Mouse (Mus musculus) heart, embryonic 16.5 days (tissue): Measurements from ENCODE around the gene Arid1b. TPM values are rescaled to one million over a fixed set of nuclear protein-coding genes. Genes with fewer than 3 reads are reported as not detected.

Experiments
- ATAC-seq: fragments of 200-750 bp; cut with Nextera tagmentation; replicated peaks from 2 replicates; pipeline ENCODE4 v1.8.0; 2017; ENCODE audit warnings: moderate number of reproducible peaks; ENCODE audit not compliant: insufficient read depth, low FRiP score; ENCODE audit errors: extremely low read depth
- H3K27ac ChIP-seq: fragments of 300-500 bp; sonication (generic); 2 replicates; pipeline ENCODE4 v1.5.1; 2014; ENCODE audit warnings: mild to moderate bottlenecking, low read length, control low read depth, moderate library complexity
- H3K27me3 ChIP-seq: fragments of 300-500 bp; sonication (generic); 2 replicates; pipeline ENCODE4 v1.6.1; 2014; ENCODE audit warnings: low read length, mixed read lengths; ENCODE audit not compliant: control insufficient read depth, insufficient read depth
- H3K36me3 ChIP-seq: fragments of 300-500 bp; sonication (generic); 2 replicates; pipeline ENCODE4 v1.6.1; 2014; ENCODE audit not compliant: control insufficient read depth, insufficient read depth
- H3K4me1 ChIP-seq: fragments of 300-500 bp; sonication (generic); 2 replicates; pipeline ENCODE4 v1.6.1; 2014; ENCODE audit warnings: low read length, mixed read lengths; ENCODE audit not compliant: control insufficient read depth, insufficient read depth
- H3K4me2 ChIP-seq: fragments of 300-500 bp; sonication (generic); 2 replicates; pipeline ENCODE4 v1.6.1; 2014; ENCODE audit warnings: low read depth, mild to moderate bottlenecking, control low read depth, low read length
- H3K4me3 ChIP-seq: fragments of 300-500 bp; sonication (generic); 2 replicates; pipeline ENCODE4 v1.5.1; 2014; ENCODE audit warnings: mild to moderate bottlenecking, control low read depth, low read length
- H3K9ac ChIP-seq: fragments of 300-500 bp; sonication (generic); 2 replicates; pipeline ENCODE4 v1.6.1; 2014; ENCODE audit warnings: low read length, control low read depth
- H3K9me3 ChIP-seq: fragments of 300-500 bp; sonication (generic); replicated peaks from 2 replicates; pipeline ENCODE4 v1.6.1; 2016; ENCODE audit warnings: low read length; ENCODE audit not compliant: control insufficient read depth
- WGBS: fragments of 180-500 bp; shearing (Covaris S2); extraction: QIAGEN DNeasy Blood & Tissue Kit; methylation state at CpG from one replicate; pipeline ENCODE4 v1.1.7; 2014; 5-methylcytosine and 5-hydroxymethylcytosine counted together
- polyA plus RNA-seq: library from polyadenylated mRNA; unstranded; fragments of >200 nt; fragmentation: Nextera tagmentation; extraction: Ambion mirVana; gene quantifications from 2 replicates; pipeline ENCODE4 v1.2.1, GENCODE M21; 2015

The Arid1b gene
- polyA plus RNA-seq, 1 experiment from 2014 or later, result 7.1 TPM

DNA sequence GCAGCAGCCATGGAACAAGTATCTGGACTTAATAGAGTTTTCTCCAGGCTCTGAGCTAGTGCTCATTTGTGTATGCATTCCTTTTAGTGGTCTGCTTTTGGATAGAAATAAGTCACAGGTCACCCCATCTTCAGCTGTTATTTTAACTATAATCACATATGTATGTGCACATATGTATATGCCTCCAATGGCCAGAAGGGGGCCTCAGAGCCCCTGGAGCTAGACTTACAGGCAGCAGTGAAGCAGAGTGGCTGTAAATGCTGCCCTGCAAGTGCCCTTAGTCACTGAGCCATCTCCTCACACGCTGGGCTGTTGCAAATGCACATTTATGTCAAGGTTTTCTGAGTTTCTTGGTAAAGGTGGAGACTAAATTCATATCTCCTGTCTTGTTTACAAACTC lies 337.3 kb downstream of the Arid1b start:
- no peak overlapping the region for H3K4me3 ChIP-seq
- WGBS, result 74% methylated on average over 1 of the region's 1 CpGs
- no peak overlapping the region for H3K27ac ChIP-seq
- H3K4me2 ChIP-seq, result no peak overlapping the region
- H3K4me1 ChIP-seq, result peaks cover 8% of the 10 kb centered on the region
- H3K9ac ChIP-seq, result no peak overlapping the region
- peaks cover 30% of the 10 kb centered on the region for H3K36me3 ChIP-seq
- no peak for ATAC-seq
- H3K9me3 ChIP-seq, result no peaks in the 10 kb centered on the region
- H3K27me3 ChIP-seq, result no peaks in the 10 kb centered on the region

GRCm38 (mm10) chr17:5334567-5334966 lies 340.4 kb downstream of the Arid1b start:
- no peak for ATAC-seq

DNA sequence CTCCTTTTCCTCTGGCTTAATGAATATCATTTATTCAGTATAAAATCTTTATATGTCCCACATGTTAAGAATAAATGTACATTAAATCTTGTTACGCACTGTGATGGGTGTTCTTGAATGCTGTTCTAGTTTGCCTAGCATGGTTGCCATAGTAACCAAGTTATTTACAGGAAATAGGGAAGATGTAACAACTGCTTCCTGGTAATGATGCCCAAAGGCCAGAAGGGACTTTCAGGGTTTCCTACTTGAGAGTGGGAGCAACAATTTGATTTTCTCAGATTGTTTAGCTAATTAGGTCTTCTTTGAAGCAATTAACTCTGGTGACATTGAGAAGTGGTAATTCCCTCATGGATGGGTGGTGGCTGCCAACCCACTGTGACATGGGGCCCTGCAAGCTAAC lies 350.3 kb downstream of the Arid1b start:
- Histone ChIP-seq H3K4me2 (no peak overlapping the region), H3K36me3 (peaks cover 26% of the 10 kb centered on the region), H3K4me1 (no peaks in the 10 kb centered on the region), H3K27me3 (no peaks in the 10 kb centered on the region), H3K27ac (no peak overlapping the region), H3K4me3 (no peak overlapping the region), H3K9me3 (0 out of 2 replicates have a peak, but pooled peaks cover 2% of the 10 kb centered on the region), H3K9ac (no peak overlapping the region)
- no peak for ATAC-seq
- 93% methylated on average over 1 of the region's 1 CpGs for WGBS

More at GRCm38 (mm10) chr17:5334567-5334966, 340.4 kb downstream of the Arid1b start:
- Histone ChIP-seq H3K4me3 (no peak overlapping the region), H3K36me3 (peaks cover 38% of the 10 kb centered on the region), H3K9me3 (no peaks in the 10 kb centered on the region; the same call in 1 of the 2 replicates), H3K27me3 (no peaks in the 10 kb centered on the region), H3K27ac (no peak overlapping the region), H3K4me1 (no peaks in the 10 kb centered on the region), H3K4me2 (no peak overlapping the region), H3K9ac (no peak overlapping the region)
- WGBS, result 79% methylated on average over 7 of the region's 7 CpGs

- Histone ChIP-seq H3K27ac (no peak overlapping the region), H3K4me3 (no peak overlapping the region), H3K4me2 (no peak overlapping the region), H3K4me1 (no peaks in the 10 kb centered on the region), H3K9ac (no peak overlapping the region), H3K27me3 (no peaks in the 10 kb centered on the region), H3K36me3 (peaks cover 23% of the 10 kb centered on the region), H3K9me3 (0 out of 2 replicates have a peak, but pooled peaks cover 2% of the 10 kb centered on the region)
- WGBS, result 89% methylated on average over 5 of the region's 5 CpGs
- no peak for ATAC-seq
These were observed 351.7 kb downstream of the Arid1b start for GRCm38 (mm10) chr17:5345810-5346209.

DNA sequence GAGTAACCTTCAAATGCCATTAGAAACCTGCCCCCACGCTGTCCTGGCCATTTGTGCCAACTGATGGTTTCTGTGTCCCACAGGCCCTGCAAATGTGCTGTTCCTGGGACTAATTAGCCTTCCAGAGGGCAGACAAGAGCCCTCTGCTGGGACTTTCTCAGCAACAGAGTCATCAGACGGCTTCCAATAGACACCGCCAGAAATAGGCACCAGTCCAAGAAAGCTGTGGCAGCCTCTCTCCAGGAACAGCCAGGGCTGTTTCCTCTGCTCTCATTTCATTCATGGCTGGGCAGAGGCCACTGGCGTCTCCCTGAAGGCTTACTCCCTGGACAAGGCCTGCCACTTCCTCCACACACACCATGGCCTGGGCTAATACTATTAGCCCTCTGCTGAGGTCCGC lies 358.8 kb downstream of the Arid1b start:
- Histone ChIP-seq H3K9me3 (0 out of 2 replicates have a peak, but pooled peaks cover 2% of the 10 kb centered on the region), H3K27ac (peak overlapping the region; percentile 25; the same call in 1 of the 2 replicates), H3K4me2 (no peak overlapping the region), H3K4me1 (peaks cover 7% of the 10 kb centered on the region), H3K27me3 (no peaks in the 10 kb centered on the region), H3K9ac (no peak overlapping the region), H3K36me3 (peaks cover 3% of the 10 kb centered on the region; the same call in 1 of the 2 replicates), H3K4me3 (no peak overlapping the region)
- peak; percentile 52 for ATAC-seq
- WGBS, result 33% methylated on average over 5 of the region's 5 CpGs

- Histone ChIP-seq H3K4me2 (no peak overlapping the region), H3K9me3 (no peaks in the 10 kb centered on the region), H3K9ac (no peak overlapping the region), H3K4me1 (no peaks in the 10 kb centered on the region), H3K27ac (no peak overlapping the region), H3K4me3 (no peak overlapping the region), H3K36me3 (no peaks in the 10 kb centered on the region), H3K27me3 (no peaks in the 10 kb centered on the region)
- ATAC-seq, result no peak
- 77% methylated on average over 2 of the region's 2 CpGs for WGBS
These were observed 366.6 kb downstream of the Arid1b start for GRCm38 (mm10) chr17:5360759-5361158.

- Histone ChIP-seq H3K4me1 (peaks cover 7% of the 10 kb centered on the region), H3K9me3 (no peaks in the 10 kb centered on the region; the same call in 1 of the 2 replicates), H3K27ac (no peak overlapping the region), H3K27me3 (no peaks in the 10 kb centered on the region), H3K4me2 (no peak overlapping the region), H3K9ac (no peak overlapping the region), H3K4me3 (no peak overlapping the region), H3K36me3 (no peaks in the 10 kb centered on the region)
- ATAC-seq, result no peak
- 76% methylated on average over 8 of the region's 8 CpGs for WGBS
These were observed 371.9 kb downstream of the Arid1b start for GRCm38 (mm10) chr17:5365992-5366398.

GRCm38 (mm10) chr17:5371032-5371431 lies 376.9 kb downstream of the Arid1b start:
- Histone ChIP-seq H3K36me3 (no peaks in the 10 kb centered on the region), H3K27me3 (no peaks in the 10 kb centered on the region), H3K4me2 (no peak overlapping the region; the same call in 1 of the 2 replicates), H3K9me3 (no peaks in the 10 kb centered on the region; the same call in 1 of the 2 replicates), H3K4me1 (peaks cover 22% of the 10 kb centered on the region), H3K4me3 (no peak overlapping the region), H3K27ac (peak overlapping the region; percentile 58), H3K9ac (no peak overlapping the region)
- 46% methylated on average over 4 of the region's 4 CpGs for whole genome bisulfite sequencing
- ATAC-seq, result peak; percentile 64; the same call in 1 of the 2 replicates

DNA sequence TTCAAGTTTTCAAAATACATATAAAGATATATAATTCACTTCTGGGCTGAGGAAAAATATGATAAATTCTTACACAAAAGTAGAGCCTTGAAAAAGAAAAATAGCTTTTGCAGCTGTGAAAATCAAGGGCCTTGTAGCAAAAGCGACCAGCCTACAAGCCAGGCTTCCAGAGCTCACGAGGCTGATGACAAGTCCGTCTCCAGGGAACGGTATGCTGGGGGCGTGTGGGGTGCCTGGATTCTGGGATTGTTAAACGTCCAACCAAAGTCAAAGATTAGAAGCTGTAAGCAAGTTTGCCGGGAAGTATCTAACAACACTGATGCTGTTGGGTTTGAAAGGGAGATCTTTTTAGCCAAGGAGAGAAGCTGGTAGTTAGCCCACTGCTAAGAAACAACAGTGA lies 377.4 kb downstream of the Arid1b start:
- H3K4me2 ChIP-seq, result no peak overlapping the region
- H3K4me1 ChIP-seq, result peaks cover 22% of the 10 kb centered on the region
- no peak overlapping the region for H3K9ac ChIP-seq
- H3K27me3 ChIP-seq, result no peaks in the 10 kb centered on the region
- no peaks in the 10 kb centered on the region; the same call in 1 of the 2 replicates for H3K9me3 ChIP-seq
- peak; percentile 70; the same call in 1 of the 2 replicates for ATAC-seq
- H3K36me3 ChIP-seq, result no peaks in the 10 kb centered on the region
- WGBS, result 28% methylated on average over 7 of the region's 7 CpGs
- H3K27ac ChIP-seq, result peak overlapping the region; percentile 66
- no peak overlapping the region for H3K4me3 ChIP-seq
